Mouse (Mus musculus) megakaryocyte, embryonic 14.5 days (primary cell): ENCODE results near the gene Stard3. TPM values are rescaled to one million over a fixed set of nuclear protein-coding genes. Genes with fewer than 3 reads are reported as not detected.

Experiments used
- H3K27me3 ChIP-seq: replicated peaks from 2 replicates; pipeline ENCODE3; 2012; ENCODE audit warnings: inconsistent platforms
- H3K36me3 ChIP-seq: replicated peaks from 2 replicates; pipeline ENCODE3; 2012; ENCODE audit warnings: low read length, inconsistent platforms, mixed read lengths
- H3K4me1 ChIP-seq: 2 replicates; pipeline ENCODE4 v1.6.1; 2012; ENCODE audit warnings: inconsistent platforms
- H3K4me3 ChIP-seq: replicated peaks from 2 replicates; pipeline ENCODE3; 2012; ENCODE audit warnings: moderate library complexity, mild to moderate bottlenecking, inconsistent platforms
- H3K9me3 ChIP-seq: 2 replicates; pipeline ENCODE4 v1.6.1; 2012; ENCODE audit warnings: inconsistent platforms
- FLI1 ChIP-seq: IDR thresholded peaks from 2 replicates; pipeline ENCODE4 v1.6.1; 2012; ENCODE audit warnings: low read length, inconsistent platforms, mixed read lengths
- GATA1 ChIP-seq: IDR thresholded peaks from 3 replicates; pipeline ENCODE4 v1.6.1; 2012; ENCODE audit warnings: mixed read lengths, low read length, inconsistent platforms, borderline replicate concordance
- polyA plus RNA-seq: library from polyadenylated mRNA; stranded (reverse); fragments of >175 nt; gene quantifications from 2 replicates; pipeline ENCODE4 v1.2.3, GENCODE M21; 2012; ENCODE audit warnings: low replicate concordance; ENCODE audit not compliant: insufficient read depth

The Stard3 gene
- polyA plus RNA-seq, 1 experiment, result 23.5 TPM

DNA sequence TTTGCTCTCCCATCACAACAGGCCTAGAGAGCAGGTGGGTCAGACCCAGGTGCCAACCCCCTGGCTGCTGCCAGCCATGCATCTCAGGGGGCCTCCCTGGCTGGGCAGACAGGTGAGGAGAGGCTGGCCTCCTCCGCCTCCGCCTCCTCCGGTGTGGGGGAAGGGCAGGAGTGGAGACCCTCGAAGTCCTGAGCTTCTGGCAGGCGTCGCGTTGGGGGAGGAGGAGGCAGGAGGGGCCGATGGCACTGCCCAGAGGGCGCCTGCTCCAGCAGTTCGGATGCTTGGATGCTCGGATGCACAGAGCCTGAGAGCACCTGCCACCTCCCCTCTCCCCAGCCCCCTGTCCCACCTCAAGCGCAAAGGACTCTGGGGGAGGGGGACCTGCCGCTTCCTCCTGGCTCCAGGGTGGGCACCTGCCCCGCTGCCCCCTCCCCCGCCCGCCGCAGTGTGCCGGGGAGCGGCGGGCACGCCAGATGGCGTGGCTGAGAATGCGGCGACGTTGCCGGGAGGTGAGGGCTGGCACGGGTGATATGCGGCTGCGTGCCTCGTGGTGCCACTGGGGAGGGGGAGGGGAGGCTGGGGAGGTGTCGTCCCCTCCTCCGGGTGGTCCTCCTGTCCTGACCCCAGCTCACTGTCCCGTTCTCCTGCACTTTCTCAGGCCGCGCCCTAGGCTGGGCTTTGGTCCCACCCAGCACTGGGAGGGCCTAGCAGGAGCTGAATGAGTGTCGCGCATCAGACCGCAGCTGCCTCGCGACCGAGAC is 24.0 kb upstream of the Stard3 start:
- no peak for TF ChIP-seq GATA1
- TF ChIP-seq FLI1, result no peak
- H3K27me3 ChIP-seq, result peaks cover 100% of the 10 kb centered on the region
- peaks cover 26% of the 10 kb centered on the region for H3K4me1 ChIP-seq
- H3K4me3 ChIP-seq, result peak overlapping the region; percentile 74
- no peaks in the 10 kb centered on the region for H3K36me3 ChIP-seq
- H3K9me3 ChIP-seq, result no peaks in the 10 kb centered on the region; the same call in 1 of the 2 replicates

DNA sequence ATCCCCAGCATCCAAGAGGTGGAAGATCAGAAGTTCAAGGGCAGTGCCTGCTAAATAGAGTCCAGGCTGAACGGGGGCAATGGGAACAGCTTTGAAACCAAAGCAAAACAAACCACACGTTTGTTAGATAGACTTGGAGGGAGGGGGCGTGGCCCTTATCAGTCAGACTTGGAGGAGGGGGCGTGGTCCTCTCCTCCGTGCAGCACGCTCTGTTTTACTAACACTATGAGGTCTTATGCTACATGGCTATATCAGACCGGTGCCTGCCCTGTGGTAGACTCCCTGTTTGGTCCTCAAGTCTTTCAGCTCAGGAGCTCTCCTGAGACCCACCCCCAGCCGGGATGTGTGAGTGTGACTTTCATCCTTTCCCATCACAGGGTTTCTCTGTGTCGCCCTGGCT is 22.9 kb upstream of the Stard3 start:
- Histone ChIP-seq H3K4me1 (peaks cover 26% of the 10 kb centered on the region), H3K4me3 (no peak overlapping the region), H3K9me3 (no peaks in the 10 kb centered on the region; the same call in 1 of the 2 replicates), H3K27me3 (peaks cover 100% of the 10 kb centered on the region), H3K36me3 (no peaks in the 10 kb centered on the region)
- TF ChIP-seq GATA1 (no peak), FLI1 (no peak)

DNA sequence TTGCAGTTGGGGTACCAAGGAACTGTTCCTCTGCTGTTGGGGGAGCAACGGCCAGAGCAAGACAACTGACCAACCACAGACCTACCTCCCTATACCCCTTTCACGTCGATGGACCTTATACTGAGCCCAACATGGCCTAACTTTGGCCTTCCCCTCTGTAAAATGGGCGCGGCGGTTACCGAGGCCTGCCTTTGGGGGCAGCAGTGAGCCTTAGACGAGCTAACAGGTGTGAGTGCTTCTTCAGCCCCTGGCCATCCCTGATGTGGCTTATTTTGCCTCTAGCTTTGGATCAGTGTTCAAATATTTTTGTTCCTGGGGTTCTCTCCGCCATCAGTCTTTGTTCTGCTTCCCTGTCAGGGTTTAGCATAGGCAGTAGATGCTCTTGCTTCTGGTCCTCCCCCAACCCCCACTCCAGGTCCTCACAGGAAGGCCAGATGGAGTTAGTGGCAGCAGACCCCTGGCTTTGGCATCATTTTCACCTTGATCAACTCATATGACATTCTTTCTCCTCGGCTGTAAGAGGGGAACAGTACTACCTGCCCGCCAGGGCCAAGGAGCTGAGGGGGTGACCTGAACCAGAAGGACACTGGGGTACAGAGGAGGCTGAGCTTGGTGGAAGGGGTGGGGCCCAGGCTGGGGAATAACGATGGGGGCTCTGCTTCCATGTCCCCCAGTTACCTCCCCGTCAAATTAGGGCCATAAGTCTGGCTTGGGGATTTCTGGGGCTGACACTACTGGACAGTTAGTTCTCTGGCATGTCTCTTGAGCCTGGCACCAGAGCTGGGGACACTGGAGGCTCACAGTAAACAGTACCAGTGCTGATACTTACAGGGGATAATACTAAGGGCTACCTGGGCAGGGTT is 21.7 kb upstream of the Stard3 start:
- no peak overlapping the region for H3K4me3 ChIP-seq
- TF ChIP-seq GATA1 (no peak), FLI1 (no peak)
- H3K4me1 ChIP-seq, result peaks cover 26% of the 10 kb centered on the region
- peaks cover 97% of the 10 kb centered on the region for H3K27me3 ChIP-seq
- H3K36me3 ChIP-seq, result no peaks in the 10 kb centered on the region
- H3K9me3 ChIP-seq, result no peaks in the 10 kb centered on the region; the same call in 1 of the 2 replicates

DNA sequence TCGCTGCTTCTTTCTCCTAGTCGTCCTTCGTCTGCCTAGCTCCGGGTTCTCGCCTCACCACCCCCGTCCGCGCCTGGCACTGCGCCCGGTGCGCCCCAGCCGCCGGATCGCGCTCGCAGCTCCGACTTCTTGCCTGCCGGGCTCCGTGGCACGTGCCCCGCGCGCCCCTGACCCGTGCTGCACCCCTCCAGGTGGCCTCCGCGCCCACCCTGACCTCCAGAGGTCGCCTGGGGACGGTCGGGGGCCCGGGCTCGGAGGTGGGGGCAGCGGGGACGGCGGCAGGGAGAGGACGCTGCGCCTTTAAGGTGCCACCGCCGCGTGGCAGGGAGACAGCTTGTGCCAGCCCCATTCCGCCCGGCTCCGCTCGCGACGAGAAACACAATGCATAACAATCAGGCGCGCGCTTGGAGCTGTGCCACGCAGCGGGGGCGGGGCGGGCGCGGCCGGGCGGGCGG is 19.6 kb upstream of the Stard3 start:
- Histone ChIP-seq H3K4me3 (peak overlapping the region; percentile 76), H3K36me3 (no peaks in the 10 kb centered on the region), H3K9me3 (no peaks in the 10 kb centered on the region), H3K4me1 (peaks cover 37% of the 10 kb centered on the region), H3K27me3 (peaks cover 92% of the 10 kb centered on the region)
- TF ChIP-seq FLI1, result no peak
- TF ChIP-seq GATA1, result no peak

DNA sequence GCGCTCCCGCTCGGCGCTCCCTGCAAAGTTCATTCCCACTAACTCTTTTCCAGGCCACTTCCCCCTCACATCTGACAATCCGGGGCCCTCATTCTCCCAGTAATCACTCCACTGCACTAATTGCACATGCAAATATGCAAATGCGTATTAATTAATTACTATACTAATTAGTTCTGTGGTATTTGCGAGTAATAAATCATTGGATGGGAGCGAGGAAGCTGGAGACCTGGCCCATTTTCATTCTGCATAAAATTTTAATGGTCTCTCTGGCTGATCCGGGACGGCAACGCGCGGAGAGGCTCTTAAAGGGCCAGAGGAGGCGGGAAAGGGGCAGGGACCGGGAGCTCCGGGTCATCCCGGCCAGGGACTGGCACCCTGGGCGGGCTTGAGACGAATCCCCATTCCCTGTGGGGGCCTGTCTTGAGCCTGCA is 19.1 kb upstream of the Stard3 start:
- TF ChIP-seq GATA1, result no peak
- no peak for TF ChIP-seq FLI1
- Histone ChIP-seq H3K27me3 (peaks cover 92% of the 10 kb centered on the region), H3K36me3 (no peaks in the 10 kb centered on the region), H3K4me3 (no peak overlapping the region), H3K4me1 (peaks cover 36% of the 10 kb centered on the region), H3K9me3 (no peaks in the 10 kb centered on the region)

DNA sequence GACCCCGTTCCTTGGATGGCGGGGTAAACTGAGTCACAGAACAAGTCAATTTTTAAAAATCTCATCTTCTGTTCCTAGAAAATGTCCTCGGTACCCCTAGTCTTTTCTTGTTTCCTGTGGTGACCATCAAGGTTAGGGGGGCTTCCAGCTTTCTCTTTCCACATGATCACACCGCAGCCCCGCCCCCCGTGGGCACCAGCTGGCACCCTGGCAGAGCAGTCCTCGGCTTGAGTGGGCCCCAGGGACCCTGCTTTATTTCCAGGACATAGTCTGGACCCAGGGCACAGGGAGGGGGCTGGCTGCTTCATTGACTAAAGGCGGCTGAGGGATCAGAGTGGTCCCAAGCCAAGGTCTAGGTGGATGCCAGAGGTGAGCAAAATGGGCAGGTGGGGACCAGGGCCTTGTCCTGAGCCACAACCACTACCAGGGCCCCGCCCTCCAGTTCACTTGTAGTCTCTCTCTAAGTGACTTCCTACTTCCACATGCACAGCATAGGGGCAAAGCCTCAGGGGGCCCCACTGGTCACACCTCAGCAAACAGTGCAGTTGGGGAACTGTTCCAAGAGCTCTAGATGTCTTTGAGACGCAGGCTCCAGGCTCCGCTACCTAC is 18.4 kb upstream of the Stard3 start:
- Histone ChIP-seq H3K4me1 (peaks cover 29% of the 10 kb centered on the region), H3K9me3 (no peaks in the 10 kb centered on the region), H3K4me3 (no peak overlapping the region), H3K36me3 (no peaks in the 10 kb centered on the region), H3K27me3 (peaks cover 89% of the 10 kb centered on the region)
- TF ChIP-seq GATA1 (no peak), FLI1 (no peak)

DNA sequence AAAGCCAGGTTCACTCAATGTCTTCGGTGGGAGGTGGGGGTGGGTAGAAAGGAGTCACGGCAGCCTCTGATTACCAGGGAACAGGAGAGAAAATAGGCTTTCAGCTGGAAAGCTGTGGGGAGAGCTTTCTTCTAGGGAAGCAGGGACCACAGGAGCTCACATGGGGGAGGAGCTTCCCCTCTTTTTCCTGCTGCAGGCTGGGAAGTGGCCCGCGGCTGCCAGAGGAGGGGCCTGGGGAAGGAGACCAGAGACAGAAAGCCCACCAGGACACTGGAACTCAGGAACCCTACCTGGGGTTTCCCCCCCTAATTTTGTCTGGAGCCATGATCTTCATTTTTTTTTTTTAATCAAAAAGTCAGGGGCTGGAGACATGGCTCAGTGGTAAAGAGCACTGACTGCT is 17.6 kb upstream of the Stard3 start:
- peaks cover 85% of the 10 kb centered on the region for H3K27me3 ChIP-seq

DNA sequence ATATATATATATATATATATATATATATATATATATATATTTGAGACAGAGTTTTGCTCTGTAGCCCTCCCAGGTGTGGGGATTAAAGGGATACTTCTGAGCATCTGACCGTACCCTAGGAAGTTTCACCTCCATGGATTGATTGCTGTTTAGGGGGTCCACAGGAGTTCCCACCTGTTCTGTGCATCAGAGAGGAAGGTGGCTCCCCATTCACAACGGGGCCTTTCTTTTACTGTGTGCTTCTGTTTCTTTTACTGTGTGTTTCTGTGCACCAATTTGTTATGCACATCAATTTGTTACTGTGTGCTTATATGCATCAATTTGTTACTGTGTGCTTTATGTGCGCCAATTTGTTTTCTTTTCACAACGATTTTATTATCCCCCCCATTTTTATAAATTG is 17.0 kb upstream of the Stard3 start:
- H3K27me3 ChIP-seq, result peaks cover 83% of the 10 kb centered on the region
- no peaks in the 10 kb centered on the region for H3K36me3 ChIP-seq
- no peak overlapping the region for H3K4me3 ChIP-seq

More for the DNA sequence above, 17.6 kb upstream of the Stard3 start:
- Histone ChIP-seq H3K9me3 (no peaks in the 10 kb centered on the region), H3K4me1 (peaks cover 28% of the 10 kb centered on the region), H3K36me3 (no peaks in the 10 kb centered on the region), H3K4me3 (no peak overlapping the region)
- no peak for TF ChIP-seq GATA1
- TF ChIP-seq FLI1, result no peak

More for the DNA sequence above, 17.0 kb upstream of the Stard3 start:
- H3K4me1 ChIP-seq, result peaks cover 30% of the 10 kb centered on the region
- TF ChIP-seq FLI1, result no peak
- no peak for TF ChIP-seq GATA1
- no peaks in the 10 kb centered on the region for H3K9me3 ChIP-seq
